ENCODE assay signal across 26 mouse cellular contexts in the genomic region with DNA sequence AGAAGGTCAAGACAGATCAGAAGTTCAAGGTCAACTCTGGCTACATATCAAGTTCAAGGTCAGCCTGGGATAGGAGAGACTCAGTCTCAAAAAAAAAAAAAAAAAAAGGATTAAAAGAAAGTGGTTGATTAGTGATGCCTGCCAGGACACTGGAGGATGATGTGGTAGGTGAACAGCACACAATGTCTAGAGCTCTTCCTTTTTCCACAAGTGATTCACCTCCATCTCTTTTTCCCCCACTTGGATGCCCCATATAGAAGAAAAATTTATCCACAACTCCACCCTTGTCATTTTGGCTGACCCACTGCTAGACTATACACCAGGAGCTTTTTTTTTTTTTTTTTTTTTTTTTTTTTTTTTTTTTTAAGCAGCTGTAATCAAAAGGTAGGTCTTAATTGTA. TPM values are rescaled to one million over a fixed set of nuclear protein-coding genes. Genes with fewer than 3 reads are reported as not detected.
"Had no signal": no experiment of that assay in that cellular context is flagged by ENCODE, and none has a peak within 500 bp of the region (broad histone marks: within the 10 kb centered on the region; RNA-seq: fewer than 3 reads in every experiment).

No protein-coding gene starts in this region.

- H3K9ac ChIP-seq: heart, embryonic 12.5 days; hindbrain, embryonic 13.5 days; hindbrain, embryonic 15.5 days; kidney, embryonic 15.5 days; limb, embryonic 12.5 days; liver, embryonic 13.5 days; liver, embryonic 15.5 days had no signal

- H3K36me3 ChIP-seq: heart, embryonic 10.5 days; heart, embryonic 12.5 days; hindbrain, embryonic 13.5 days; hindbrain, embryonic 15.5 days; kidney, embryonic 15.5 days; limb, embryonic 10.5 days; limb, embryonic 12.5 days; liver, embryonic 13.5 days; liver, embryonic 15.5 days had no signal

- H3K4me3 ChIP-seq: heart, embryonic 10.5 days; heart, embryonic 12.5 days; hindbrain, embryonic 13.5 days; hindbrain, embryonic 15.5 days; kidney, embryonic 15.5 days; limb, embryonic 10.5 days; limb, embryonic 12.5 days; liver, embryonic 13.5 days; liver, embryonic 15.5 days had no signal

- H3K9me3 ChIP-seq: heart, embryonic 10.5 days; heart, embryonic 12.5 days; hindbrain, embryonic 15.5 days; kidney, embryonic 15.5 days; limb, embryonic 10.5 days; liver, embryonic 13.5 days; liver, embryonic 15.5 days had no signal

- H3K27ac ChIP-seq: hindbrain, embryonic 13.5 days; hindbrain, embryonic 15.5 days; hindbrain, postnatal 0 days; kidney, embryonic 15.5 days; kidney, postnatal 0 days; limb, embryonic 10.5 days; limb, embryonic 12.5 days; liver, embryonic 13.5 days; liver, embryonic 15.5 days had no signal

- ATAC-seq: hindbrain, postnatal 0 days; intestine, embryonic 16.5 days had no signal

- DNase-seq: gastrocnemius, postnatal 10 days; gastrocnemius, postnatal 36 days; heart, adult 18-20 months; heart, postnatal 10 days; kidney, adult 11 months; kidney, adult 2 months; kidney, adult 9 months; kidney, postnatal 14 days; kidney, postnatal 36 days; layer of hippocampus, adult 9-11 months; layer of hippocampus, postnatal 36 days; liver; liver, embryonic 13.5 days had no signal

- H3K4me1 ChIP-seq: liver, embryonic 13.5 days; liver, embryonic 15.5 days had no signal

- H3K4me2 ChIP-seq: hindbrain, embryonic 13.5 days; hindbrain, embryonic 15.5 days; kidney, embryonic 15.5 days; limb, embryonic 12.5 days; liver, embryonic 11.5 days; liver, embryonic 13.5 days; liver, embryonic 15.5 days had no signal

- H3K27me3 ChIP-seq: heart, embryonic 12.5 days; hindbrain, embryonic 15.5 days; kidney, embryonic 15.5 days; limb, embryonic 12.5 days had no signal

RNA-seq across cellular contexts. Expression of a gene that starts 37.9 kb away (rescaled TPM):
- total RNA-seq: hematopoietic stem cell, adult 5-6 weeks had no signal
